Comparison of ENCODE assay signal across 8 mouse cellular contexts in the genomic region with DNA sequence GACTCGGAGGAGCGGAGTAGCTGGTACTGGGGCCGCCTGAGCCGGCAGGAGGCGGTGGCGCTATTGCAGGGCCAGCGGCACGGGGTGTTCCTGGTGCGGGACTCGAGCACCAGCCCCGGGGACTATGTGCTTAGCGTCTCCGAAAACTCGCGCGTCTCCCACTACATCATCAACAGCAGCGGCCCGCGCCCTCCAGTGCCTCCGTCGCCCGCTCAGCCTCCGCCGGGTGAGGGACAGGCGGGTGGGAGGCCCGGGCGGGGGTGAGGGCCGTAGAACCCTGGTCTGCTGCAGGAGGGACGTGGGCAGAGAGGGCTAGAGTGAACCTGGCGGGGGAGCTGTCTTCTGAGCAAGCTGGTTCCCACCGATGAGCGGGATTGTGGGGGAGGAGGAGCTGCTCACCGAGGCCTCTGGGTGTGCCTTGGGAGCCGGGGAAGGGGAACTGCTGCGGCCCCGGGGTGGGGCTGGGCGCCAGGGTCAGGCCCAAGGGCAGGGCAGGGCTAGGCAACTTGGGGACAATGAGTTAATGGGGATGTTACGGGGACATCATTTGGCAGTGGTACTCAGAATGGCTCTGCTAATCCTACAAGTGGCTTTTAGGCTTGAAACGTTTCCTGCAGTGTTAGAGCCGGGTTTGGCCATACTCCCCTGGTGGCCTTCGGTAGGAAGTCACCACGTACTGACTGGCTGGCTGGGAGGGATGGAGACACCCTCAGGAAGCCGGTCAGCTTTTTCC. TPM values are rescaled to one million over a fixed set of nuclear protein-coding genes. Genes with fewer than 3 reads are reported as not detected.
A peak's percentile ranks its signal among the peaks of the same experiment; 100 is the strongest.
DNase-seq lines count a peak whose midpoint lies in the region; ATAC-seq lines count a peak whose summit lies in the region.

No protein-coding gene starts in this region.

- H3K27me3 ChIP-seq in forebrain, embryonic 15.5 days, result no peaks in the 10 kb centered on the region

- peaks cover 22% of the 10 kb centered on the region for H3K4me1 ChIP-seq in forebrain, embryonic 15.5 days

- H3K36me3 ChIP-seq in forebrain, embryonic 15.5 days, result peaks cover 8% of the 10 kb centered on the region

- H3K9ac ChIP-seq in forebrain, embryonic 15.5 days (replicated peaks), result peak overlapping the region; percentile 88

- H3K9me3 ChIP-seq in forebrain, embryonic 15.5 days, result no peaks in the 10 kb centered on the region

- WGBS in forebrain, embryonic 15.5 days, result under 1% methylated on average over 43 of the region's 43 CpGs

- H3K4me3 ChIP-seq in forebrain, embryonic 15.5 days, result peak overlapping the region; percentile 98

- H3K4me2 ChIP-seq in forebrain, embryonic 15.5 days (replicated peaks), result peak overlapping the region; percentile 88

- ATAC-seq in forebrain, embryonic 15.5 days (replicated peaks), result peak; percentile 86

- peak; percentile 56 for DNase-seq in cerebellum, adult 11 months
- no peak for DNase-seq in cerebellum, postnatal 14 days
- peak; percentile 73 to 74 for DNase-seq in adrenal gland, postnatal 36 days
- peak; percentile 75 for DNase-seq in heart, postnatal 4 days
- DNase-seq in layer of hippocampus, adult 9-11 months, result peak; percentile 63
- DNase-seq in lung, postnatal 36 days, result peak; percentile 70
- DNase-seq in retina, postnatal 7 days (ENCODE audit: low read depth, low spot score), result peak; percentile 24

- peak overlapping the region; percentile 93 for H3K27ac ChIP-seq in forebrain, embryonic 15.5 days (replicated peaks)

RNA-seq across cellular contexts. Expression of a gene that starts 0.5 kb away (rescaled TPM):
- total RNA-seq in adrenal gland, postnatal 36 days (2021), result 100 to 1,000 TPM; 119 TPM
- polyA plus RNA-seq in forebrain, embryonic 15.5 days (2015; fragmentation: Nextera tagmentation; extraction: Ambion mirVana), result 125 and 131 TPM in 2 replicates
- 100 to 1,000 TPM; 117 to 123 TPM for total RNA-seq in heart, postnatal 4 days (2021)

RNA-seq across cellular contexts. Expression of a gene that starts 29.3 kb away (rescaled TPM):
- 100 to 1,000 TPM; 155 to 158 TPM for total RNA-seq in adrenal gland, postnatal 36 days (2021)
- 9.2 and 11.1 TPM in 2 replicates for polyA plus RNA-seq in forebrain, embryonic 15.5 days (2015; fragmentation: Nextera tagmentation; extraction: Ambion mirVana)
- total RNA-seq in heart, postnatal 4 days (2021), result 100 to 1,000 TPM; 158 to 160 TPM

RNA-seq across cellular contexts. Expression of a gene that starts 48.8 kb away (rescaled TPM):
- total RNA-seq in adrenal gland, postnatal 36 days (2021), result 10 to 100 TPM; 27.9 to 48.1 TPM
- 47.2 and 47.4 TPM in 2 replicates for polyA plus RNA-seq in forebrain, embryonic 15.5 days (2015; fragmentation: Nextera tagmentation; extraction: Ambion mirVana)
- total RNA-seq in heart, postnatal 4 days (2021), result 10 to 100 TPM; 23.4 to 26.9 TPM

RNA-seq across cellular contexts. Expression of a gene that starts 53.1 kb away (rescaled TPM):
- total RNA-seq in adrenal gland, postnatal 36 days (2021), result 100 to 1,000 TPM; 594 to 617 TPM
- polyA plus RNA-seq in forebrain, embryonic 15.5 days (2015; fragmentation: Nextera tagmentation; extraction: Ambion mirVana), result 1,361 and 1,417 TPM in 2 replicates
- 100 to 1,000 TPM; 826 to 885 TPM for total RNA-seq in heart, postnatal 4 days (2021)

Comparison
In these comparisons a context has a peak if more than half of its experiments do, and no peak if none do; other contexts are left out.
1. DNase-seq: peak in cerebellum, adult 11 months (single experiment), adrenal gland, postnatal 36 days (2 of 2), heart, postnatal 4 days (single experiment), layer of hippocampus, adult 9-11 months (single experiment), lung, postnatal 36 days (single experiment) and retina, postnatal 7 days (single experiment); none in cerebellum, postnatal 14 days (0 of 2).